Mouse (Mus musculus) macrophage (primary cell): ENCODE measurements around the gene Slc7a11. TPM values are rescaled to one million over a fixed set of nuclear protein-coding genes. Genes with fewer than 3 reads are reported as not detected.

Experiments used
- H3K27ac ChIP-seq: fragments of 350-480 bp; formaldehyde crosslinking; 2 replicates; pipeline ENCODE4 v1.9.0; 2021
- H3K36me3 ChIP-seq: fragments of 350-480 bp; formaldehyde crosslinking; 2 replicates; pipeline ENCODE4 v1.9.0; 2021; ENCODE audit errors: inconsistent target
- H3K4me3 ChIP-seq: fragments of 350-480 bp; formaldehyde crosslinking; 2 replicates; pipeline ENCODE4 v1.9.0; 2021; ENCODE audit errors: inconsistent target
- H3K79me2 ChIP-seq: fragments of 350-480 bp; formaldehyde crosslinking; 2 replicates; pipeline ENCODE4 v1.9.0; 2021; ENCODE audit errors: inconsistent target
- WGBS: methylation state at CpG from one replicate; pipeline ENCODE4 v1.1.7; 2026; ENCODE audit warnings: inconsistent platforms; ENCODE audit not compliant: missing documents; 5-methylcytosine and 5-hydroxymethylcytosine counted together
- polyA plus RNA-seq: library from polyadenylated mRNA; stranded (reverse); fragments of 250-400 nt; gene quantifications from 3 replicates; pipeline ENCODE4 v1.2.4, GENCODE M21; 2018; ENCODE audit warnings: inconsistent platforms

Gene Slc7a11
- polyA plus RNA-seq, 1 experiment from 2014 or later, result 1.1 TPM

- Histone ChIP-seq H3K36me3 (no peaks in the 10 kb centered on the region), H3K79me2 (no peaks in the 10 kb centered on the region), H3K27ac (no peak overlapping the region), H3K4me3 (no peak overlapping the region)
These were observed 562.9 kb downstream of the Slc7a11 start for GRCm38 (mm10) chr3:49880496-49880895.

- H3K36me3 ChIP-seq, result no peaks in the 10 kb centered on the region
- 87% methylated on average over 3 of the region's 3 CpGs for WGBS
- no peak overlapping the region for H3K4me3 ChIP-seq
- no peak overlapping the region for H3K27ac ChIP-seq
- no peaks in the 10 kb centered on the region for H3K79me2 ChIP-seq
These were observed 572.6 kb downstream of the Slc7a11 start for GRCm38 (mm10) chr3:49870786-49871185.

GRCm38 (mm10) chr3:49867951-49868584, 575.3 kb downstream of the Slc7a11 start:
- Histone ChIP-seq H3K36me3 (no peaks in the 10 kb centered on the region), H3K79me2 (no peaks in the 10 kb centered on the region), H3K4me3 (no peak overlapping the region), H3K27ac (no peak overlapping the region)
- WGBS, result 55% methylated on average over 4 of the region's 4 CpGs

- H3K36me3 ChIP-seq, result no peaks in the 10 kb centered on the region
- WGBS, result 75% methylated on average over 7 of the region's 7 CpGs
- H3K79me2 ChIP-seq, result no peaks in the 10 kb centered on the region
- H3K27ac ChIP-seq, result no peak overlapping the region
- no peak overlapping the region for H3K4me3 ChIP-seq
These were observed 576.1 kb downstream of the Slc7a11 start for GRCm38 (mm10) chr3:49867147-49867950.

- no peaks in the 10 kb centered on the region for H3K36me3 ChIP-seq
- 66% methylated on average over 11 of the region's 11 CpGs for WGBS
- no peak overlapping the region for H3K4me3 ChIP-seq
- H3K27ac ChIP-seq, result no peak overlapping the region
- H3K79me2 ChIP-seq, result no peaks in the 10 kb centered on the region
These were observed 577.3 kb downstream of the Slc7a11 start for GRCm38 (mm10) chr3:49866061-49866515.

- Histone ChIP-seq H3K4me3 (no peak overlapping the region), H3K36me3 (no peaks in the 10 kb centered on the region), H3K27ac (no peak overlapping the region), H3K79me2 (no peaks in the 10 kb centered on the region)
- 70% methylated on average over 4 of the region's 4 CpGs for WGBS
These were observed 586.6 kb downstream of the Slc7a11 start for GRCm38 (mm10) chr3:49856797-49857196.

GRCm38 (mm10) chr3:49854277-49854676, 589.1 kb downstream of the Slc7a11 start:
- Histone ChIP-seq H3K4me3 (no peak overlapping the region), H3K79me2 (no peaks in the 10 kb centered on the region), H3K27ac (no peak overlapping the region), H3K36me3 (no peaks in the 10 kb centered on the region)
- 63% methylated on average over 2 of the region's 2 CpGs for WGBS

- Histone ChIP-seq H3K79me2 (no peaks in the 10 kb centered on the region), H3K4me3 (no peak overlapping the region), H3K27ac (no peak overlapping the region), H3K36me3 (no peaks in the 10 kb centered on the region)
- 87% methylated on average over 3 of the region's 3 CpGs for WGBS
These were observed 600.4 kb downstream of the Slc7a11 start for GRCm38 (mm10) chr3:49842971-49843370.
